Mouse (Mus musculus) embryonic facial prominence, embryonic 14.5 days (tissue): ENCODE measurements at regions not wholly inside any gene's neighbourhood (a gene's known extent, or its start where the extent isn't known, plus 50 kb on each side); places are given as distances from the start of the nearest gene placed in this dataset.

Experiments
- ATAC-seq: fragments of 200-750 bp; cut with Nextera tagmentation; 2 replicates; pipeline ENCODE4 v1.8.0; 2017; ENCODE audit warnings: low read depth, moderate number of reproducible peaks, moderate TSS enrichment
- DNase-seq: peaks from one replicate; pipeline ENCODE4 v3.0.0-alpha.2; 2015; ENCODE audit warnings: low spot score
- H3K27ac ChIP-seq: fragments of 300-500 bp; sonication (generic); replicated peaks from 2 replicates; pipeline ENCODE4 v1.5.1; 2014; ENCODE audit warnings: low read depth, mild to moderate bottlenecking, low read length, moderate library complexity
- H3K27me3 ChIP-seq: fragments of 300-500 bp; sonication (generic); replicated peaks from 2 replicates; pipeline ENCODE4 v1.6.1; 2014; ENCODE audit warnings: low read length; ENCODE audit not compliant: control insufficient read depth, insufficient read depth
- H3K36me3 ChIP-seq: fragments of 300-500 bp; sonication (generic); 2 replicates; pipeline ENCODE4 v1.6.1; 2014; ENCODE audit warnings: low read length, mixed read lengths; ENCODE audit not compliant: control insufficient read depth, insufficient read depth
- H3K4me1 ChIP-seq: fragments of 300-500 bp; sonication (generic); 2 replicates; pipeline ENCODE4 v1.6.1; 2014; ENCODE audit warnings: antibody characterized with exemption, low read length; ENCODE audit not compliant: control insufficient read depth, insufficient read depth
- H3K4me2 ChIP-seq: fragments of 300-500 bp; sonication (generic); 2 replicates; pipeline ENCODE4 v1.6.1; 2014; ENCODE audit warnings: low read depth, mild to moderate bottlenecking, low read length, moderate library complexity, mixed read lengths
- H3K4me3 ChIP-seq: fragments of 300-500 bp; sonication (generic); 2 replicates; pipeline ENCODE4 v1.5.1; 2014; ENCODE audit warnings: low read depth, mild to moderate bottlenecking, low read length
- H3K9ac ChIP-seq: fragments of 300-500 bp; sonication (generic); 2 replicates; pipeline ENCODE4 v1.6.1; 2014; ENCODE audit warnings: low read depth, mild to moderate bottlenecking, low read length, moderate library complexity, mixed read lengths
- H3K9me3 ChIP-seq: fragments of 300-500 bp; sonication (generic); 2 replicates; pipeline ENCODE4 v1.6.1; 2016; ENCODE audit warnings: low read length; ENCODE audit not compliant: control insufficient read depth
- WGBS: fragments of 180-500 bp; shearing (Covaris S2); extraction: QIAGEN DNeasy Blood & Tissue Kit; methylation state at CpG from one replicate; pipeline ENCODE4 v1.1.7; 2014; 5-methylcytosine and 5-hydroxymethylcytosine counted together

GRCm38 (mm10) chr10:117544680-117545546 lies 84.4 kb upstream of the Cpm start:
- peak; percentile 44; the same call in 1 of the 2 replicates for ATAC-seq
- Histone ChIP-seq H3K9ac (no peak overlapping the region), H3K4me1 (peaks cover 3% of the 10 kb centered on the region; the same call in 1 of the 2 replicates), H3K9me3 (no peaks in the 10 kb centered on the region), H3K4me2 (no peak overlapping the region; the same call in 1 of the 2 replicates), H3K27ac (no peak overlapping the region), H3K27me3 (no peaks in the 10 kb centered on the region), H3K4me3 (no peak overlapping the region), H3K36me3 (no peaks in the 10 kb centered on the region)
- WGBS, result 56% methylated on average over 15 of the region's 15 CpGs
- DNase-seq, result peak; percentile 78

- no peaks in the 10 kb centered on the region for H3K9me3 ChIP-seq
- H3K4me3 ChIP-seq, result no peak overlapping the region
- H3K4me1 ChIP-seq, result peaks cover 3% of the 10 kb centered on the region; the same call in 1 of the 2 replicates
- peak; percentile 18; the same call in 1 of the 2 replicates for ATAC-seq
- 74% methylated on average over 13 of the region's 13 CpGs for WGBS
- no peaks in the 10 kb centered on the region for H3K27me3 ChIP-seq
- no peak for DNase-seq
- H3K36me3 ChIP-seq, result no peaks in the 10 kb centered on the region
- no peak overlapping the region; the same call in 1 of the 2 replicates for H3K27ac ChIP-seq
- H3K9ac ChIP-seq, result no peak overlapping the region
- H3K4me2 ChIP-seq, result no peak overlapping the region; the same call in 1 of the 2 replicates
Measured at GRCm38 (mm10) chr10:117543995-117544679, 85.2 kb upstream of the Cpm start.

- Histone ChIP-seq H3K9me3 (no peaks in the 10 kb centered on the region), H3K9ac (no peak overlapping the region), H3K4me3 (no peak overlapping the region), H3K4me1 (peaks cover 3% of the 10 kb centered on the region; the same call in 1 of the 2 replicates), H3K36me3 (no peaks in the 10 kb centered on the region), H3K27ac (no peak overlapping the region; the same call in 1 of the 2 replicates), H3K4me2 (no peak overlapping the region), H3K27me3 (no peaks in the 10 kb centered on the region)
- DNase-seq (no peak), ATAC-seq (no peak)
- WGBS, result 64% methylated on average over 6 of the region's 6 CpGs
Measured at GRCm38 (mm10) chr10:117543696-117543950, 85.7 kb upstream of the Cpm start.

GRCm38 (mm10) chr10:117542886-117543695 lies 86.2 kb upstream of the Cpm start:
- H3K27ac ChIP-seq, result no peak overlapping the region
- 72% methylated on average over 5 of the region's 5 CpGs for WGBS

GRCm38 (mm10) chr10:117542351-117542750 lies 86.9 kb upstream of the Cpm start:
- Histone ChIP-seq H3K9ac (no peak overlapping the region), H3K4me2 (no peak overlapping the region), H3K4me1 (no peaks in the 10 kb centered on the region; the same call in 1 of the 2 replicates), H3K27ac (no peak overlapping the region), H3K27me3 (no peaks in the 10 kb centered on the region), H3K36me3 (no peaks in the 10 kb centered on the region), H3K9me3 (no peaks in the 10 kb centered on the region), H3K4me3 (no peak overlapping the region)
- DNase-seq (no peak), ATAC-seq (no peak)
- 85% methylated on average over 5 of the region's 5 CpGs for WGBS

More at GRCm38 (mm10) chr10:117542886-117543695, 86.2 kb upstream of the Cpm start:
- Histone ChIP-seq H3K4me2 (no peak overlapping the region), H3K9me3 (no peaks in the 10 kb centered on the region), H3K27me3 (no peaks in the 10 kb centered on the region), H3K36me3 (no peaks in the 10 kb centered on the region), H3K4me3 (no peak overlapping the region), H3K4me1 (peaks cover 3% of the 10 kb centered on the region; the same call in 1 of the 2 replicates), H3K9ac (no peak overlapping the region)
- no peak for ATAC-seq
- no peak for DNase-seq

- 52% methylated on average over 2 of the region's 2 CpGs for WGBS
- ATAC-seq, result no peak
Measured at GRCm38 (mm10) chr10:117541487-117541886, 87.8 kb upstream of the Cpm start.

GRCm38 (mm10) chr10:117540747-117541398 lies 88.4 kb upstream of the Cpm start:
- WGBS, result 93% methylated on average over 2 of the region's 2 CpGs
- no peak overlapping the region for H3K27ac ChIP-seq
- H3K4me2 ChIP-seq, result no peak overlapping the region
- H3K27me3 ChIP-seq, result no peaks in the 10 kb centered on the region
- ATAC-seq, result no peak
- H3K4me1 ChIP-seq, result no peaks in the 10 kb centered on the region
- H3K9ac ChIP-seq, result no peak overlapping the region
- no peak for DNase-seq
- no peak overlapping the region for H3K4me3 ChIP-seq
- no peaks in the 10 kb centered on the region for H3K9me3 ChIP-seq
- no peaks in the 10 kb centered on the region for H3K36me3 ChIP-seq

More at GRCm38 (mm10) chr10:117541487-117541886, 87.8 kb upstream of the Cpm start:
- Histone ChIP-seq H3K36me3 (no peaks in the 10 kb centered on the region), H3K27me3 (no peaks in the 10 kb centered on the region), H3K4me1 (no peaks in the 10 kb centered on the region), H3K9ac (no peak overlapping the region), H3K27ac (no peak overlapping the region), H3K4me2 (no peak overlapping the region), H3K4me3 (no peak overlapping the region), H3K9me3 (no peaks in the 10 kb centered on the region)
- DNase-seq, result no peak

- 85% methylated on average over 2 of the region's 2 CpGs for WGBS
- no peaks in the 10 kb centered on the region for H3K36me3 ChIP-seq
- no peak overlapping the region for H3K4me3 ChIP-seq
- no peak for DNase-seq
- no peak for ATAC-seq
- H3K27me3 ChIP-seq, result no peaks in the 10 kb centered on the region
- no peak overlapping the region for H3K4me2 ChIP-seq
- H3K9me3 ChIP-seq, result no peaks in the 10 kb centered on the region
- H3K27ac ChIP-seq, result no peak overlapping the region
- no peak overlapping the region for H3K9ac ChIP-seq
- no peaks in the 10 kb centered on the region for H3K4me1 ChIP-seq
Measured at GRCm38 (mm10) chr10:117540112-117540594, 89.1 kb upstream of the Cpm start.
